Mouse (Mus musculus) embryonic facial prominence, embryonic 10.5 days (tissue): Measurements from ENCODE around the gene Gm42906. TPM values are rescaled to one million over a fixed set of nuclear protein-coding genes. Genes with fewer than 3 reads are reported as not detected.

Experiments
- DNase-seq: peaks from one replicate; pipeline ENCODE4 v3.0.0-alpha.2; 2017; ENCODE audit warnings: low spot score
- H3K27ac ChIP-seq: fragments of 300-500 bp; sonication (generic); replicated peaks from 2 replicates; pipeline ENCODE4 v1.5.1; 2016; ENCODE audit warnings: mild to moderate bottlenecking
- H3K27me3 ChIP-seq: fragments of 300-500 bp; sonication (generic); replicated peaks from 2 replicates; pipeline ENCODE4 v1.6.1; 2016; ENCODE audit warnings: low read depth, mild to moderate bottlenecking; ENCODE audit not compliant: poor library complexity, severe bottlenecking
- H3K36me3 ChIP-seq: fragments of 300-500 bp; sonication (generic); replicated peaks from 2 replicates; pipeline ENCODE4 v1.6.1; 2016; ENCODE audit warnings: mild to moderate bottlenecking, moderate library complexity
- H3K4me1 ChIP-seq: fragments of 300-500 bp; sonication (generic); 2 replicates; pipeline ENCODE4 v1.6.1; 2016
- H3K4me3 ChIP-seq: fragments of 300-500 bp; sonication (generic); 2 replicates; pipeline ENCODE4 v1.5.1; 2016; ENCODE audit warnings: mild to moderate bottlenecking, moderate library complexity
- H3K9me3 ChIP-seq: fragments of 300-500 bp; sonication (generic); 2 replicates; pipeline ENCODE4 v1.6.1; 2016; ENCODE audit warnings: mild to moderate bottlenecking
- WGBS: fragments of 180-500 bp; shearing (Covaris S2); methylation state at CpG from one replicate; pipeline ENCODE4 v1.1.7; 2016; 5-methylcytosine and 5-hydroxymethylcytosine counted together
- polyA plus RNA-seq: library from polyadenylated mRNA; unstranded; fragments of >200 nt; fragmentation: Nextera tagmentation; extraction: Ambion mirVana; gene quantifications from 2 replicates; pipeline ENCODE4 v1.2.1, GENCODE M21; 2016

Gm42906 gene
- not detected in 2 replicates for polyA plus RNA-seq

GRCm38 (mm10) chr5:151428113-151428756 is at the start of gene Gm42906:
Gene Gm42906 (minus strand): TSS chr5:151428163.
- no peaks in the 10 kb centered on the region for H3K9me3 ChIP-seq
- H3K27ac ChIP-seq = no peak within 1 kb of the TSS
- H3K4me3 ChIP-seq = no peak within 1 kb of the TSS
- 64% methylated on average over 3 of the region's 3 CpGs for WGBS
- no peaks in the 10 kb centered on the region for H3K36me3 ChIP-seq
- H3K27me3 ChIP-seq = no peaks in the 10 kb centered on the region
- H3K4me1 ChIP-seq = peaks cover 3% of the 10 kb centered on the region; the same call in 1 of the 2 replicates
- no peak for DNase-seq

- H3K9me3 ChIP-seq = no peaks in the 10 kb centered on the region
- no peaks in the 10 kb centered on the region for H3K27me3 ChIP-seq
- DNase-seq = no peak
- no peak overlapping the region for H3K4me3 ChIP-seq
- H3K4me1 ChIP-seq = no peaks in the 10 kb centered on the region
- no peaks in the 10 kb centered on the region for H3K36me3 ChIP-seq
- H3K27ac ChIP-seq = no peak overlapping the region
Observed at GRCm38 (mm10) chr5:151445695-151446094, 17.7 kb upstream of the Gm42906 start.

GRCm38 (mm10) chr5:151435106-151435505 is 7.1 kb upstream of the Gm42906 start:
- H3K4me3 ChIP-seq = no peak overlapping the region
- H3K4me1 ChIP-seq = peaks cover 3% of the 10 kb centered on the region; the same call in 1 of the 2 replicates
- DNase-seq = no peak
- no peak overlapping the region for H3K27ac ChIP-seq
- no peaks in the 10 kb centered on the region for H3K9me3 ChIP-seq
- no peaks in the 10 kb centered on the region for H3K36me3 ChIP-seq
- H3K27me3 ChIP-seq = no peaks in the 10 kb centered on the region

GRCm38 (mm10) chr5:151426466-151426865 is 1.5 kb downstream of the Gm42906 start:
- H3K4me1 ChIP-seq = peaks cover 3% of the 10 kb centered on the region; the same call in 1 of the 2 replicates
- no peak overlapping the region for H3K27ac ChIP-seq
- no peaks in the 10 kb centered on the region for H3K27me3 ChIP-seq
- DNase-seq = no peak
- H3K36me3 ChIP-seq = no peaks in the 10 kb centered on the region
- no peaks in the 10 kb centered on the region for H3K9me3 ChIP-seq
- 87% methylated on average over 3 of the region's 3 CpGs for WGBS
- H3K4me3 ChIP-seq = no peak overlapping the region

- WGBS = 95% methylated on average over 6 of the region's 6 CpGs
- Histone ChIP-seq H3K4me1 (0 out of 2 replicates have a peak, but pooled peaks cover 3% of the 10 kb centered on the region), H3K27ac (no peak overlapping the region), H3K9me3 (no peaks in the 10 kb centered on the region), H3K4me3 (no peak overlapping the region), H3K27me3 (no peaks in the 10 kb centered on the region), H3K36me3 (no peaks in the 10 kb centered on the region)
- no peak for DNase-seq
Observed at GRCm38 (mm10) chr5:151422692-151423091, 5.3 kb downstream of the Gm42906 start.

- WGBS = 81% methylated on average over 7 of the region's 7 CpGs
- no peaks in the 10 kb centered on the region for H3K27me3 ChIP-seq
- DNase-seq = no peak
- H3K4me3 ChIP-seq = no peak overlapping the region
- 0 out of 2 replicates have a peak, but pooled peaks cover 3% of the 10 kb centered on the region for H3K4me1 ChIP-seq
- no peaks in the 10 kb centered on the region for H3K9me3 ChIP-seq
- no peaks in the 10 kb centered on the region for H3K36me3 ChIP-seq
- H3K27ac ChIP-seq = no peak overlapping the region
Observed at GRCm38 (mm10) chr5:151421859-151422258, 6.1 kb downstream of the Gm42906 start.

- Histone ChIP-seq H3K9me3 (no peaks in the 10 kb centered on the region), H3K27ac (no peak overlapping the region), H3K36me3 (no peaks in the 10 kb centered on the region), H3K27me3 (no peaks in the 10 kb centered on the region), H3K4me1 (0 out of 2 replicates have a peak, but pooled peaks cover 3% of the 10 kb centered on the region), H3K4me3 (no peak overlapping the region)
- WGBS = 84% methylated on average over 2 of the region's 2 CpGs
- no peak for DNase-seq
Observed at GRCm38 (mm10) chr5:151418551-151418950, 9.4 kb downstream of the Gm42906 start.

- no peak overlapping the region for H3K4me3 ChIP-seq
- no peak overlapping the region for H3K27ac ChIP-seq
- no peak for DNase-seq
- 0 out of 2 replicates have a peak, but pooled peaks cover 3% of the 10 kb centered on the region for H3K4me1 ChIP-seq
- H3K36me3 ChIP-seq = no peaks in the 10 kb centered on the region
- WGBS = 85% methylated on average over 2 of the region's 2 CpGs
- no peaks in the 10 kb centered on the region for H3K9me3 ChIP-seq
- H3K27me3 ChIP-seq = no peaks in the 10 kb centered on the region
Observed at GRCm38 (mm10) chr5:151417421-151418038, 10.4 kb downstream of the Gm42906 start.

- 71% methylated on average over 1 of the region's 1 CpGs for WGBS
- 0 out of 2 replicates have a peak, but pooled peaks cover 3% of the 10 kb centered on the region for H3K4me1 ChIP-seq
- no peak overlapping the region for H3K27ac ChIP-seq
- no peaks in the 10 kb centered on the region for H3K9me3 ChIP-seq
- H3K4me3 ChIP-seq = no peak overlapping the region
- DNase-seq = no peak
- no peaks in the 10 kb centered on the region for H3K36me3 ChIP-seq
- no peaks in the 10 kb centered on the region for H3K27me3 ChIP-seq
Observed at GRCm38 (mm10) chr5:151416988-151417387, 11.0 kb downstream of the Gm42906 start.

- Histone ChIP-seq H3K9me3 (no peaks in the 10 kb centered on the region), H3K27ac (no peak overlapping the region), H3K36me3 (no peaks in the 10 kb centered on the region), H3K4me1 (0 out of 2 replicates have a peak, but pooled peaks cover 3% of the 10 kb centered on the region), H3K27me3 (no peaks in the 10 kb centered on the region), H3K4me3 (no peak overlapping the region)
- DNase-seq = no peak
- WGBS = 75% methylated on average over 3 of the region's 3 CpGs
Observed at GRCm38 (mm10) chr5:151413617-151414016, 14.3 kb downstream of the Gm42906 start.

GRCm38 (mm10) chr5:151412666-151413463 is 15.1 kb downstream of the Gm42906 start:
- H3K27me3 ChIP-seq = no peaks in the 10 kb centered on the region
- 79% methylated on average over 11 of the region's 11 CpGs for WGBS
- DNase-seq = no peak
- H3K9me3 ChIP-seq = no peaks in the 10 kb centered on the region
- 0 out of 2 replicates have a peak, but pooled peaks cover 2% of the 10 kb centered on the region for H3K4me1 ChIP-seq
- H3K27ac ChIP-seq = no peak overlapping the region
- no peaks in the 10 kb centered on the region for H3K36me3 ChIP-seq
- H3K4me3 ChIP-seq = no peak overlapping the region

- Histone ChIP-seq H3K4me3 (no peak overlapping the region), H3K36me3 (no peaks in the 10 kb centered on the region), H3K4me1 (no peaks in the 10 kb centered on the region), H3K27me3 (no peaks in the 10 kb centered on the region), H3K9me3 (no peaks in the 10 kb centered on the region), H3K27ac (no peak overlapping the region)
- no peak for DNase-seq
- WGBS = 76% methylated on average over 3 of the region's 3 CpGs
Observed at GRCm38 (mm10) chr5:151410006-151410405, 18.0 kb downstream of the Gm42906 start.
